Mouse (Mus musculus): ENCODE measurements at regions not wholly inside any gene's neighbourhood (a gene's known extent, or its start where the extent isn't known, plus 50 kb on each side); places are given as distances from the start of the nearest gene placed in this dataset.

DNA sequence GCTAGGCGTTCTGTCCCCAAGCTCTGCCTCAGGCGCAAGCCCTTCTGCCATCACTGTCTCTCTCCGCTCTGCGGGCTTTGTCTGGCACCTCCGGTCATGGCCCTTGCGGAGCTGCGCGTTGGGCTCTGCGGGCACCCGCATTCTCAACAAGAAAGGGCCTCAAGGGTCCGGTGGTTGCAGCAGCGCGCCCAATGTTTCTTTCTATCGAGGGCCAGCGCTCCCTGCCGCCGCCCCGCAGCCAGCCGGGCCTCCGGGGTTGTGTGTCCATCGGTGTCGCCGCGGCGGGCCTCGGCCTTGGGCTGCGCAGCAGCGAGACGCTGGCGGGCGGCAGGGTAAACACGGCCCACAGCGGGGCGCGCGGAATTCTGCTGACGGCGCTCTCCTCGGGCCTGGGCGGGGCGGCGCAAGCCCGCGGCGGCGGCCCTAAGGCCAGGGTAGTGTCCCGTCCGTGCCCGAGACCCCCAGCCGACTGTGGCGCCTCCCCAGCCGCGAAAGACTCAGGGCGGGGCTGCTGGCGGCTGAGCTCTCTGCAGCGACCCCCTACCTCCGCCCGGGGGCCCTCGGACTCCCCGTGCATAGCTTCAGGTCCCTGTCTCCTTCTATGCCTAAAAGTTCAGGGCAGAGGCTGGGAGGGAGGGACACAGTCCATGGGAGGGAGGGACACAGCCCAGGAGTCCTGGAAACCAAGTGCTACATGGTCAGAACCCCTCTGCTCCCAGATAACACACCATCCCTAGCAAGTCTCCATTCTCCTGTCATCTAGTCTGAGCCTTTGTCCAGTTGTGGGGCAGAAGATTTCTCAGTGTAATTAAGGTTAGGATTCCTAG is 80.9 kb downstream of the Efnb1 start:
- H3K27ac ChIP-seq (ENCODE audit: control insufficient read depth, insufficient read depth, low read depth, low read length) = no peak overlapping the region
- H3K27me3 ChIP-seq (ENCODE audit: control insufficient read depth, insufficient read depth, low read length) = no peaks in the 10 kb centered on the region
- H3K36me3 ChIP-seq (ENCODE audit: control insufficient read depth, insufficient read depth, low read length) = no peaks in the 10 kb centered on the region
- peak overlapping the region; percentile 56 for H3K4me3 ChIP-seq (ENCODE audit: control insufficient read depth, low read depth, low read length)
- TF ChIP-seq POLR2A (IDR thresholded peaks at IDR 0.05; ENCODE audit: control insufficient read depth, low read depth, low read length) (no peak), CTCF (IDR thresholded peaks at IDR 0.05; ENCODE audit: control insufficient read depth, insufficient read depth, insufficient replicate concordance, low read depth, low read length) (no peak)
- peaks cover 5% of the 10 kb centered on the region; the same call in 1 of the 2 replicates for H3K4me1 ChIP-seq (ENCODE audit: control insufficient read depth, insufficient read depth, low read length)

DNA sequence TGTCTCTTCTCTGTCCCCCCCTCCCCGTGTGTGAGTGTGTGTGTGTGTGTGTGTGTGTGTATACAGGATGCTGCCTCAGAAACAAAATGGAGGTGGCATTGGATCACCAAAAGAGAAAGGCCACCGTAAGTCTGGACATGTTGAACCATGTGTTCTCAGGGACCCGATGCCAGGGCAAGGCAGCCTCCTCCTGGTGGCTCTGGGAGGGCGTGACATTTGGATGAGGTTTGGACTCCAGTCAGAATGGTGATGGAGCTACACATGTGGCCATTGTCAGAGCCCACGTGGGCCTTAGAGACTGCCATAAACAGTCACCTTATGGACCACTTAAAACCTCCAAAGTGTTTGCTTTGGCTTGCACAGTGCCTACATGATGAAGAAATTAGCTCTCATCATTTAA is 80.0 kb downstream of the Efnb1 start:
- no peak for TF ChIP-seq POLR2A (IDR thresholded peaks at IDR 0.05; ENCODE audit: control insufficient read depth, low read depth, low read length)
- TF ChIP-seq CTCF (IDR thresholded peaks at IDR 0.05; ENCODE audit: control insufficient read depth, insufficient read depth, insufficient replicate concordance, low read depth, low read length) = no peak
- Histone ChIP-seq H3K4me1 (ENCODE audit: control insufficient read depth, insufficient read depth, low read length) (peaks cover 5% of the 10 kb centered on the region; the same call in 1 of the 2 replicates), H3K27me3 (ENCODE audit: control insufficient read depth, insufficient read depth, low read length) (no peaks in the 10 kb centered on the region), H3K36me3 (ENCODE audit: control insufficient read depth, insufficient read depth, low read length) (no peaks in the 10 kb centered on the region), H3K4me3 (ENCODE audit: control insufficient read depth, low read depth, low read length) (no peak overlapping the region), H3K27ac (ENCODE audit: control insufficient read depth, insufficient read depth, low read depth, low read length) (no peak overlapping the region; the same call in 1 of the 2 replicates)

DNA sequence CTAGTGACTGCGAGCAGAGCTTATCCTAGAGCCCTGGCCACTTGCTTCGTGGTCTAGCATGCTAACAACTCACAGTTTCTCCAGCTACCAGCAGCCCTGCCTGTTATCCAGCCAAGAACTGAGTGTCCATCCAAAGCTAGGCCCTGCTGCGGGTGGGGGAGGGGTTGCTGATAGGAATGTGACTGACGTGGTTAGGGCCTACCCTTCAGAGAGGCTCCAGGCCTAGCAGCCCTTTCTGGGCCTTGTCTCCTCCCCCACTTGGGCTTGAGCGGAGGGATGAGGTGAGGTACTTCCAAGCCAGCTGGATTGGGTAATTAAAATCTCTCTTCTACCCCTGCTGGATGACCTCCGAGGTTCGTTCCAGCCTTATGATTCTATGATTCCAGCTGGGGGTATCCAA is 79.2 kb downstream of the Efnb1 start:
- TF ChIP-seq POLR2A (IDR thresholded peaks at IDR 0.05; ENCODE audit: control insufficient read depth, low read depth, low read length) (no peak), CTCF (IDR thresholded peaks at IDR 0.05; ENCODE audit: control insufficient read depth, insufficient read depth, insufficient replicate concordance, low read depth, low read length) (no peak)
- Histone ChIP-seq H3K4me3 (ENCODE audit: control insufficient read depth, low read depth, low read length) (no peak overlapping the region), H3K27me3 (ENCODE audit: control insufficient read depth, insufficient read depth, low read length) (no peaks in the 10 kb centered on the region), H3K4me1 (ENCODE audit: control insufficient read depth, insufficient read depth, low read length) (peaks cover 5% of the 10 kb centered on the region; the same call in 1 of the 2 replicates), H3K36me3 (ENCODE audit: control insufficient read depth, insufficient read depth, low read length) (no peaks in the 10 kb centered on the region), H3K27ac (ENCODE audit: control insufficient read depth, insufficient read depth, low read depth, low read length) (no peak overlapping the region)

DNA sequence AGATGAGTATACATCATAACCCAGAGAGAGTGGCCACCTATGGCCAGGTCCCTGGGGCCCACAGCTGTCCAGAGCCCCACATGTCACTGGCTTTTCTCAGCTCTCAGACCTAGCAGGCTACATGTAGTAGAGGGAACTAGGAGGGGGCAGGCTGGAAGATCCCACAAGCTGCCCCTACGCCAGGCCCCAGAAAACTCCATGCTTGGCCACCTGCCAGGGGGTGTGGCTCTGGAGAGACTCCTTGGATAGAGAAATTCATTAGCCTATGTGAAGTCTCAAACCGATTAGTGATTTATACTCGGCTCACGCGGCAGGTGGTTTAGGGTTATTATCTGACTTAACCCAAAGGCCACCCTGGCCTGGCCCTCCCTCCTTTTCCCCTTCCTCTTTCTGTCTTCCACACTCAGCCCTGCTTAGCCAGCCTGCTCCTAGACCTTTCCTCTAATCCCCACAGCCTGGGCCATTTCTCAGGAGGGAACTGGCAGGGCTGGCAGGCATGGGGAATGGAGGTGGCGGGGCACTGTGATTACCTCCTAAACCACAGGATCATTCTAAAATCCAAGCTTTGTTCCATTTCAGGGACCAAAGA is 77.7 kb downstream of the Efnb1 start:
- TF ChIP-seq CTCF (IDR thresholded peaks at IDR 0.05; ENCODE audit: control insufficient read depth, insufficient read depth, insufficient replicate concordance, low read depth, low read length) = no peak
- TF ChIP-seq POLR2A (IDR thresholded peaks at IDR 0.05; ENCODE audit: control insufficient read depth, low read depth, low read length) = no peak
- Histone ChIP-seq H3K27ac (ENCODE audit: control insufficient read depth, insufficient read depth, low read depth, low read length) (no peak overlapping the region), H3K27me3 (ENCODE audit: control insufficient read depth, insufficient read depth, low read length) (no peaks in the 10 kb centered on the region), H3K4me3 (ENCODE audit: control insufficient read depth, low read depth, low read length) (no peak overlapping the region), H3K4me1 (ENCODE audit: control insufficient read depth, insufficient read depth, low read length) (peaks cover 5% of the 10 kb centered on the region; the same call in 1 of the 2 replicates), H3K36me3 (ENCODE audit: control insufficient read depth, insufficient read depth, low read length) (no peaks in the 10 kb centered on the region)

DNA sequence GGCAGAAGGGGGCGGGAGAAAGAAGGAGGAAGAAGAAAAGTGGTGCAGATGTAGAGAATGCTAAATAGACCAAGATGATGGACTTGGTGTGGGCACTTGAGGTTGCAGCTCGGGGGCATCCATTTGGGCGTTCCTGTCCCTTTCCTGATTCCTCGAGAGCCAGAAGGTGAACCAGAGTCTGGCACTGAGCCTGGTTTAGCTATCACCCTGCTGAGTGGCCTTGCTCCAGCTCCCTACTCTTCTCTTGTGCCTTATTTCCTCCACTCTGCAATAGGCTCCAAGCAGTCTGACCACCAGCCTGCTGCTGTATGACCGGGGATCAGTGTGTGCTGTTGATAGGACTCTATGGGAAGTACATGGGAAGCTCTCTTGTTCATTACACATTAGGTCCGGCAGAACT is 68.1 kb downstream of the Efnb1 start:
- Histone ChIP-seq H3K27ac (ENCODE audit: control insufficient read depth, insufficient read depth, low read depth, low read length) (no peak overlapping the region), H3K27me3 (ENCODE audit: control insufficient read depth, insufficient read depth, low read length) (no peaks in the 10 kb centered on the region), H3K36me3 (ENCODE audit: control insufficient read depth, insufficient read depth, low read length) (no peaks in the 10 kb centered on the region), H3K4me3 (ENCODE audit: control insufficient read depth, low read depth, low read length) (no peak overlapping the region), H3K4me1 (ENCODE audit: control insufficient read depth, insufficient read depth, low read length) (peaks cover 3% of the 10 kb centered on the region; the same call in 1 of the 2 replicates)
- TF ChIP-seq POLR2A (IDR thresholded peaks at IDR 0.05; ENCODE audit: control insufficient read depth, low read depth, low read length) (no peak), CTCF (IDR thresholded peaks at IDR 0.05; ENCODE audit: control insufficient read depth, insufficient read depth, insufficient replicate concordance, low read depth, low read length) (no peak)

DNA sequence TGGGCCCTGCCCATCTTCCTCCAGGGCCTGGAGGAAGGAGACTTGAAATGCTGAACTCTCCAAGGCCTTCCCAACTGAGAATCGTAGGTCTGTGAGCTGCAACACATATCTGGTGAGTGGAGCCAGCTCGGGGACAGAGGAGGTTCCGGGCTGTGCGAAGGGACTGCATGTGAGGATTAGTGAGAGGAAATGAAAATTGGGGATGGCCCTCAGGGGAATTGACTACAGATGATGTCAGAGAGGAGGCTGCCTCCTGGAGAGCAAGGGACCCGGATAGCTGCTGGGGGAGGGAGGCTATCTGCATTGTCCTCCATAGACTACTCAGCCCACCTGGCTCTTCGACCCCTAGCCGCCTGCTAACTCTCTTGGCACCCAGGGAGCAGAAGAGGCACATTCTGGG is 65.2 kb downstream of the Efnb1 start:
- Histone ChIP-seq H3K4me1 (ENCODE audit: control insufficient read depth, insufficient read depth, low read length) (peaks cover 6% of the 10 kb centered on the region), H3K27me3 (ENCODE audit: control insufficient read depth, insufficient read depth, low read length) (no peaks in the 10 kb centered on the region)
- TF ChIP-seq POLR2A (IDR thresholded peaks at IDR 0.05; ENCODE audit: control insufficient read depth, low read depth, low read length) (no peak), CTCF (IDR thresholded peaks at IDR 0.05; ENCODE audit: control insufficient read depth, insufficient read depth, insufficient replicate concordance, low read depth, low read length) (no peak)

DNA sequence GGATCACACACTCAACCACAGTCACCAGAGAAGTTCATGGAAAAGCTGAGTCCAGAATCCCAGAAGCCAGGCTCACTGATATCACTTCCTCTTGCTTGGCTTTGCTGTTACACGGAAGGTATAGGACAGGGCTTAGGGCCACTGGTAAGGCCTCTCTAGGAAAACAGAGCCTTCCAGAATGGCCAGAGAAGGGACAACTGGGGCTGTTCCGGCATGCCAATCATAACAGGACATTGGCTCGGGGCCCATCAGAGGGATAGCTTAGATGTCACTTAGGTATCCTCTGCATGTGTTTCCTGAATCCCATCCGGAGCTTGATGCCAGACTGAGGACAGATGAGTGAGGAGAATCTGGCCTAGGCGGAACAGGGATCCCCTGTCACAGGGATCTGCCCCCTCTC is 63.7 kb downstream of the Efnb1 start:
- peaks cover 6% of the 10 kb centered on the region for H3K4me1 ChIP-seq (ENCODE audit: control insufficient read depth, insufficient read depth, low read length)

More for the DNA sequence above, 65.2 kb downstream of the Efnb1 start:
- no peaks in the 10 kb centered on the region for H3K36me3 ChIP-seq (ENCODE audit: control insufficient read depth, insufficient read depth, low read length)
- no peak overlapping the region for H3K4me3 ChIP-seq (ENCODE audit: control insufficient read depth, low read depth, low read length)
- H3K27ac ChIP-seq (ENCODE audit: control insufficient read depth, insufficient read depth, low read depth, low read length) = no peak overlapping the region

More for the DNA sequence above, 63.7 kb downstream of the Efnb1 start:
- H3K4me3 ChIP-seq (ENCODE audit: control insufficient read depth, low read depth, low read length) = no peak overlapping the region
- TF ChIP-seq POLR2A (IDR thresholded peaks at IDR 0.05; ENCODE audit: control insufficient read depth, low read depth, low read length) = no peak
- TF ChIP-seq CTCF (IDR thresholded peaks at IDR 0.05; ENCODE audit: control insufficient read depth, insufficient read depth, insufficient replicate concordance, low read depth, low read length) = no peak
- H3K36me3 ChIP-seq (ENCODE audit: control insufficient read depth, insufficient read depth, low read length) = no peaks in the 10 kb centered on the region
- no peak overlapping the region for H3K27ac ChIP-seq (ENCODE audit: control insufficient read depth, insufficient read depth, low read depth, low read length)
- H3K27me3 ChIP-seq (ENCODE audit: control insufficient read depth, insufficient read depth, low read length) = no peaks in the 10 kb centered on the region
